Mouse (Mus musculus) heart, embryonic 11.5 days (tissue): ENCODE measurements around the gene Nsl1. TPM values are rescaled to one million over a fixed set of nuclear protein-coding genes. Genes with fewer than 3 reads are reported as not detected.

Experiments
- ATAC-seq: fragments of 200-750 bp; cut with Nextera tagmentation; replicated peaks from 2 replicates; pipeline ENCODE4 v1.8.0; 2017; ENCODE audit warnings: moderate library complexity; ENCODE audit not compliant: insufficient number of reproducible peaks, low FRiP score, low TSS enrichment
- H3K27ac ChIP-seq: fragments of 300-500 bp; sonication (generic); 2 replicates; pipeline ENCODE4 v1.5.1; 2014; ENCODE audit warnings: mild to moderate bottlenecking, low read depth, low read length
- H3K27me3 ChIP-seq: fragments of 300-500 bp; sonication (generic); 2 replicates; pipeline ENCODE4 v1.6.1; 2014; ENCODE audit warnings: mild to moderate bottlenecking, low read length, mixed read lengths; ENCODE audit not compliant: control insufficient read depth, insufficient read depth
- H3K36me3 ChIP-seq: fragments of 300-500 bp; sonication (generic); 2 replicates; pipeline ENCODE4 v1.6.1; 2014; ENCODE audit warnings: mild to moderate bottlenecking, low read length, moderate library complexity, mixed read lengths; ENCODE audit not compliant: control insufficient read depth, insufficient read depth
- H3K4me1 ChIP-seq: fragments of 300-500 bp; sonication (generic); 2 replicates; pipeline ENCODE4 v1.6.1; 2014; ENCODE audit warnings: low read length; ENCODE audit not compliant: control insufficient read depth, insufficient read depth
- H3K4me2 ChIP-seq: fragments of 300-500 bp; sonication (generic); 2 replicates; pipeline ENCODE4 v1.6.1; 2014; ENCODE audit warnings: mild to moderate bottlenecking, moderate library complexity
- H3K4me3 ChIP-seq: fragments of 300-500 bp; sonication (generic); 2 replicates; pipeline ENCODE4 v1.5.1; 2014; ENCODE audit warnings: low read depth, low read length
- H3K9ac ChIP-seq: fragments of 300-500 bp; sonication (generic); 2 replicates; pipeline ENCODE4 v1.6.1; 2014; ENCODE audit warnings: mild to moderate bottlenecking, low read depth, low read length, moderate library complexity
- H3K9me3 ChIP-seq: fragments of 300-500 bp; sonication (generic); replicated peaks from 2 replicates; pipeline ENCODE4 v1.6.1; 2016; ENCODE audit warnings: low read length; ENCODE audit not compliant: control insufficient read depth
- WGBS: fragments of 180-500 bp; shearing (Covaris S2); extraction: QIAGEN DNeasy Blood & Tissue Kit; methylation state at CpG from one replicate; pipeline ENCODE4 v1.1.7; 2014; ENCODE audit not compliant: insufficient replicate concordance; 5-methylcytosine and 5-hydroxymethylcytosine counted together
- polyA plus RNA-seq: library from polyadenylated mRNA; unstranded; fragments of >200 nt; fragmentation: Nextera tagmentation; extraction: Ambion mirVana; gene quantifications from 2 replicates; pipeline ENCODE4 v1.2.1, GENCODE M21; 2014

Gene Nsl1
- polyA plus RNA-seq, 1 experiment from 2014 or later = 14.0 TPM

DNA sequence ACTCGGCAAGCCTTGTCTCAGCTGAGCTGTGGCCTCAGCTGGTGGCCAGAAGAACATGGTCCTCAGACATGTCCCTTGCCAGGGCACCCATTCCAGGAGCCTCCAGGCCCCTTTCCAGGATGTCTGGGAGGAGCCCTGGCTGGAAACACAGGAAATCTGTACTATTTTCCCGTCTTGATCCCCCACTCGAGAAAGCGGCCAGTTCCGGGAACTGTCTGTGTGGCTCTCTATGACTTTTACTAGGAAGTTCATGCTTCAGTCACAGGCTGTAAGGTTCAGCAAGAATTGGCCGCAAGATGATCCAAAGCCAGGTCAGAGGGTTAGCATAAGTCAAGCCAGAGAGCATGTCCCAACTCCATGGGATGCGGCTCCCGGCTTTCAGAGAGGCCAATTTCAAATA lies 29.2 kb downstream of the Nsl1 start:
- Histone ChIP-seq H3K27ac (no peak overlapping the region), H3K4me1 (peaks cover 4% of the 10 kb centered on the region; the same call in 1 of the 2 replicates), H3K27me3 (no peaks in the 10 kb centered on the region), H3K4me3 (no peak overlapping the region), H3K9ac (no peak overlapping the region), H3K9me3 (no peaks in the 10 kb centered on the region), H3K4me2 (no peak overlapping the region), H3K36me3 (no peaks in the 10 kb centered on the region)
- ATAC-seq = no peak
- whole genome bisulfite sequencing = 70% methylated on average over 8 of the region's 8 CpGs

DNA sequence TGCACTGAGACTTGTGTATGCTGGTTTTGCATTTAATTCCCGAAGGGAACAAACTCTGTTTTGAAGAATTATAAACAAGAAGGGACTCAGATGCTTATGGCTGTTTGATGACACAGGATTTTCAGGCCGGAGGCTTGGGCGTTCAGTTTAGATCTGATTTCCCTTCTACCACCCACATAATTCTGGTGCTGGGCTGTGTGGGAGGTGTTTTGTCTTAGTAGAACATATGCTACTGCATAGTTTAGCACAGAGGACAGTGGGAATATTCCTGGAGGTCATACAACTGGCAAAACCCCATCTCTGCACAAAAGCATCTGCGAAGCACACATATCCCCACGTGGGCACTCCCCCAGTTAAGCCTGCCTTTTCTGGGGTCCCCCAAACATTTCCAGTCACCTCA lies 30.8 kb downstream of the Nsl1 start:
- 75% methylated on average over 5 of the region's 5 CpGs for WGBS
- Histone ChIP-seq H3K4me3 (no peak overlapping the region), H3K4me1 (peaks cover 12% of the 10 kb centered on the region; the same call in 1 of the 2 replicates), H3K27ac (no peak overlapping the region), H3K9me3 (no peaks in the 10 kb centered on the region), H3K4me2 (no peak overlapping the region), H3K27me3 (peaks cover 2% of the 10 kb centered on the region; the same call in 1 of the 2 replicates), H3K36me3 (no peaks in the 10 kb centered on the region), H3K9ac (no peak overlapping the region)
- ATAC-seq = no peak

DNA sequence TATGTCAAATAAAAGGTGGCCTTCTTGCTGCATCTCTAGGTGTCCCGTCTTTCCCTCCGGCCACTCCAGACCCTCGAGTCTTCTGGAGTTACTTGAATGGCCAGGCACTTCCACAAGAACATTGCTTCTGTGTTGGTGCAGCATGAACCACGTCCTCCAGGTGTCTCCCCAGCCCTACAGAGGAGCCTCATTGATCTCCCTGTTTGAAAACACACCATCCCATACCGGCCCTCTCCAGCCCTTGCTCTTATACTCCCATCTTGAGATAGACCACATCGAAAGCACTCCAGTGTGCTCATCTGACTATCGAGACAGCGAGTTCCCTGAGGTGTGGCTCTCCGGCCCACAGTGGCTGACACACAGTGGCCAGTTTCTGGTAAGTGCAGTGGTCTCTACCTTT lies 32.2 kb downstream of the Nsl1 start:
- Histone ChIP-seq H3K27me3 (peaks cover 12% of the 10 kb centered on the region), H3K9me3 (no peaks in the 10 kb centered on the region), H3K4me3 (no peak overlapping the region), H3K36me3 (no peaks in the 10 kb centered on the region), H3K4me1 (peaks cover 8% of the 10 kb centered on the region; the same call in 1 of the 2 replicates), H3K4me2 (no peak overlapping the region), H3K27ac (no peak overlapping the region), H3K9ac (no peak overlapping the region)
- WGBS = 57% methylated on average over 9 of the region's 9 CpGs
- ATAC-seq = no peak

DNA sequence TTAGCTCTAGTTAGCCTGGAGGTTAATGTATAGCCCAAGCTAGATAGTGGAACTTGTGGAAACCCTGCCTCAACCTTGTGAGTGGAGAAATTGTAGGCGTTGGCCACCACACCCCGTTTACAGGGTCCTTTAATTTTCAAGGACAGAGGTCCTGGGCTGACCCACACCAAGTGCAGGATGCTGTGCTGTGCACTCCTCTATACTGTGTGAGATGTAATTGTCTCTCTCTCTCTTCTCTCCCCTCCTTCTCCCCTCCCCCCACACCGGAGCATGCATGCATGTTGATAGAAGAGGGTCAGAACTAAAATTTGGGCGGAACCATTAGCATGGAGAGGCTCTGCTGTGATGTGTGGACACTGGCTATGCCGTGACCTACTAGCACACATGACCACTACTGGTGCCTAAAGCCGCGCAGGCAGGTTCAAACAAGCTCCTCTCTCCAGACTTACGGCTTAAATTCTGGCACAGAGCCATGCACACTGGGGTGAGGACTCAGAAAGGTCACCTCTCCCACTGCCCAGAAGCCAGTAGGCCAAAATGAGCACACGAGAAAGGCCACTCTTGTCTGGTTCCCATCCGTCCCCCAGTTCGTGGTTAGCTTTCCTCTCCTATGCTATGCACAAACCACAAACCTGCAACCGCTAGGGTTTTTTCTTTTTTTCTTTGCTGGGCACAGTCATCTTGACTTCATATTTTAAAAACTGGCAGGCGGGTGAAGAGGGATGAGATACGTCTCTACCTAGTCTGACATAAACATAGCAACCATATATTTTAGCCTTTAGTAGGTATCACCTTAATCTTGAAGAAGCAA lies 34.3 kb downstream of the Nsl1 start:
- no peaks in the 10 kb centered on the region for H3K9me3 ChIP-seq
- H3K27ac ChIP-seq = no peak overlapping the region
- no peak overlapping the region; the same call in 1 of the 2 replicates for H3K9ac ChIP-seq
- no peaks in the 10 kb centered on the region for H3K36me3 ChIP-seq
- no peak for ATAC-seq
- peaks cover 12% of the 10 kb centered on the region for H3K27me3 ChIP-seq
- H3K4me3 ChIP-seq = peak overlapping the region; percentile 66
- H3K4me1 ChIP-seq = peaks cover 8% of the 10 kb centered on the region; the same call in 1 of the 2 replicates
- H3K4me2 ChIP-seq = peak overlapping the region; percentile 100
- WGBS = 47% methylated on average over 14 of the region's 14 CpGs

DNA sequence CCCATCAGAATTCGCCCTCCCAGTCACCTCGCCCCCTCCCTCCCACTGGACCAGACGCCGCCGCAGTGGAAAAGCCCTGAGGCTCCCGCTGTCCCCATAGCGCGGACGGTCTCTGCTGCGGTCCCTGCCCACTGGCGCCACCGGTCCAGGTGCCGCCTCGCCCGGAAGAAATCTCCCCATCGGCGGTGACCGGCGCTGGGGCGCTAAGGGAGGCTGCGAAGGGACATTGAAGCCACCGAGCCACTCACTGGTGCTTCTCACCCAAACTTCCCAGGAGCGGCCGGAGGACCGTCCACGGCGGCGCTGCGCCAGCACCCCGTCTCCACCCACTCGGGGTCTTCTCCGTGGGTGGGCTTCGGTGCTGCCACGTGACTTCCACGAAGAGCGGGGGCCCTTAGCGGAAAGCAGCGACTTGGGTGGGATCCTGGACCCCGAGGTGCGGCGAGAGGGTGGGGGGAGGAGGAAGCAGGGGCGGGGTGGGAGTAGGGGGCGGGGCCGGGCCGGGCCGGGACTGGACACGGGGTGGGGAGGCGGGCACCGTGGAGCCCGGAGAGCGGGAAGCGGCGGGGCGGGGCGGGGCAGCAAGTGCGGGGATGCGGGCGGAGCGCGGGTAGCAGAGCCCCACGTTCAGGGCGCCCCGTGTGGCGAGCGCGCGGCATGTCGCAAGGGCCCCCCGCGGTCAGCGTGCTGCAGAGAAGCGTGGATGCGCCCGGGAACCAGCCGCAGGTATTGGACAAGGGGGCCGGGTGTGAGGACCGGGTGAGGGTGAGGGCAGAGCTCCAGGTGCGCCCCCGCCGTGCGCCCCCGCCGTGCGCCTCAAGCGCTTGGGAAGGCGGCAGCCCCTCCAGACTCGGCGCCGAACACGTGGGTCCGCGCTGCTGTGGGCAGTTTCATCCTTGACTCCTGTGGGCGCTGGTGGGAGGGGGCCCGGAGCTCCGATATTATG lies 35.3 kb downstream of the Nsl1 start, which contains the start of gene Batf3:
Batf3 (plus strand) TSS at position 46 of the 946 bp plus-strand sequence.
- H3K36me3 ChIP-seq = no peaks in the 10 kb centered on the region
- no peaks in the 10 kb centered on the region for H3K9me3 ChIP-seq
- H3K4me2 ChIP-seq = peak within 1 kb of the TSS; percentile 100
- peak within 1 kb of the TSS; percentile 73 for H3K9ac ChIP-seq
- peaks cover 12% of the 10 kb centered on the region for H3K27me3 ChIP-seq
- peak; percentile 47; the same call in 1 of the 2 replicates for ATAC-seq
- peak within 1 kb of the TSS; percentile 66 for H3K4me3 ChIP-seq
- WGBS = under 1% methylated on average over 76 of the region's 95 CpGs
- H3K27ac ChIP-seq = no peak within 1 kb of the TSS
- peaks cover 8% of the 10 kb centered on the region; the same call in 1 of the 2 replicates for H3K4me1 ChIP-seq

DNA sequence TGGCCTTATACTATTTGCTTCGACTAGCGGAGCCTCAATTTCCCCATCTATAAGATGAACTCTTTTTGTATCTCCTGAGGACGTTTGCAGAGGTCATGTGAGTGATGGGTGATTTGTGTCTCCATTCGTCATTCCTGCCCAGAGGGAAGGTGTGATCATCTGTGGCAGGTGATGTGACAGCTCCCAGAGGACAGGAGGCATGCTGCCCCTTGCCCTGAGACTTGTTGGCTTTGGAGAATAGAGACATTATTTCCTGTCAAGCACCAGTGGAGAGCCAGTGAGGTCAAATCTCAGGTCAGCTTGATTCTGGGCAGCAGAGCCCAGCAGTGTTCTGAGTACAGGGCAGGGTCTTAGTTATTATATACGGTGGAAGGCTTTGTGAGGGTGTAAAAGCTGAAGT lies 36.3 kb downstream of the Nsl1 start:
- Histone ChIP-seq H3K27ac (no peak overlapping the region), H3K9ac (no peak overlapping the region), H3K9me3 (no peaks in the 10 kb centered on the region), H3K4me1 (peaks cover 8% of the 10 kb centered on the region; the same call in 1 of the 2 replicates), H3K27me3 (peaks cover 12% of the 10 kb centered on the region), H3K4me2 (no peak overlapping the region; the same call in 1 of the 2 replicates), H3K36me3 (no peaks in the 10 kb centered on the region), H3K4me3 (no peak overlapping the region; the same call in 1 of the 2 replicates)
- no peak for ATAC-seq
- 38% methylated on average over 5 of the region's 5 CpGs for WGBS

DNA sequence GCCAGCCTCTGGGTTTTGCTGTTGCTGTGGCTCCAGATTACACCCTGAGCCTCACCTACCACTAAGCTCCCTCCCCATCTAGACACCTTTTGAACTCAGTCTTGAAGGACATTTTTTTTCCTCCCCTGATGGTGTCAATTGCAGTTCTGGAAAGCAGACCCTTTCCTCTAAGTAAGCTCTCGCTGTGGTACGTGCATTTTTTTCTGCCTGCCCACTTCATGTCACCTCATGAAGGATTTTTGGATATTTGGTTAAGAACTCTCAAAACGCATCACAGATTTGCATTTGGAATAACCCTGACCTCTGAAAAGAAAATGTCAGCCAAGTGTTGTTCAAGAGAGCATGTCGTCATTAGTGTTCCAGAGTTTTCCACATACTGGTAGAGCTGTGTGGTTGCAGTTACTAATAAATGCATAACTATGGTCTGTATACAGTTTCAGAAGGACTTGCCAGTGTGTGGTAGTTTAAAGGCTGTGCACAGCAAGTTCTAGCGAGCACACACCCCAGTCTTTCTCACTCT lies 37.0 kb downstream of the Nsl1 start:
- no peak overlapping the region for H3K9ac ChIP-seq
- 76% methylated on average over 5 of the region's 5 CpGs for WGBS

DNA sequence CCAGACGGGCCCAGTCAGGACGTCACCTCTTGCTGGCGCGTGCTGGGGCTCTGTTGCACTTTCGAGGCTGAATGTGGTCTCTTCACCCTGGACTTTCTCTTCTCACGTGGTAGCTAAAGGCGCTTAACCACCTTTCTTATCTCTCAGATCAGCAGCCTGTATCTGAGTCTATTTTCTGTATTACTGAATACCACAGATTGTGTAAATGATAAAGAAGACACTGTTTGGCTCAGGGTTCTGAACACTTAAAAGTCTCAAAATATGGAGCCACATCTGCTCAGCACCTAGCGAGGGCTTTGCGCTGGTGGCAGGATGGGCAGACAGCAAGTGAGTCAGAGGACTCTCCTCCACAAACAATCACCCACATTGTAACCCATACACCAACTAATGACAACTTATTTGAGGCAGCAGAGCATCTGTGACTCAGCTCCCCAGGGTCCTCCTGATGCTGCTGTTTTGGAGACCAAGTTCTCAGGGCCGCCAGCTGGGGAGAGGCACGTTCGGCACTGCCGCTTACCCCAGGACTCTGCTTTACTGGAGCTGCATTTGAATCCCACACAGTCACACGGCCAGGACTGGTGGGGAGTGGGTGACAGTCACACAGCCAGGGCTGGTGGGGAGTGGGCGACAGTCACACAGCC lies 40.0 kb downstream of the Nsl1 start:
- Histone ChIP-seq H3K4me1 (0 out of 2 replicates have a peak, but pooled peaks cover 4% of the 10 kb centered on the region), H3K27me3 (peaks cover 14% of the 10 kb centered on the region), H3K9ac (no peak overlapping the region), H3K27ac (no peak overlapping the region), H3K9me3 (no peaks in the 10 kb centered on the region), H3K4me3 (no peak overlapping the region), H3K36me3 (no peaks in the 10 kb centered on the region), H3K4me2 (no peak overlapping the region)
- ATAC-seq = no peak
- 79% methylated on average over 15 of the region's 15 CpGs for WGBS

More for the DNA sequence above, 37.0 kb downstream of the Nsl1 start:
- H3K9me3 ChIP-seq = no peaks in the 10 kb centered on the region
- H3K36me3 ChIP-seq = no peaks in the 10 kb centered on the region
- no peak overlapping the region for H3K4me3 ChIP-seq
- no peak for ATAC-seq
- H3K4me1 ChIP-seq = peaks cover 8% of the 10 kb centered on the region; the same call in 1 of the 2 replicates
- no peak overlapping the region for H3K27ac ChIP-seq
- no peak overlapping the region for H3K4me2 ChIP-seq
- H3K27me3 ChIP-seq = peaks cover 12% of the 10 kb centered on the region
